Mouse (Mus musculus): ENCODE measurements around the gene Timd2.

DNA sequence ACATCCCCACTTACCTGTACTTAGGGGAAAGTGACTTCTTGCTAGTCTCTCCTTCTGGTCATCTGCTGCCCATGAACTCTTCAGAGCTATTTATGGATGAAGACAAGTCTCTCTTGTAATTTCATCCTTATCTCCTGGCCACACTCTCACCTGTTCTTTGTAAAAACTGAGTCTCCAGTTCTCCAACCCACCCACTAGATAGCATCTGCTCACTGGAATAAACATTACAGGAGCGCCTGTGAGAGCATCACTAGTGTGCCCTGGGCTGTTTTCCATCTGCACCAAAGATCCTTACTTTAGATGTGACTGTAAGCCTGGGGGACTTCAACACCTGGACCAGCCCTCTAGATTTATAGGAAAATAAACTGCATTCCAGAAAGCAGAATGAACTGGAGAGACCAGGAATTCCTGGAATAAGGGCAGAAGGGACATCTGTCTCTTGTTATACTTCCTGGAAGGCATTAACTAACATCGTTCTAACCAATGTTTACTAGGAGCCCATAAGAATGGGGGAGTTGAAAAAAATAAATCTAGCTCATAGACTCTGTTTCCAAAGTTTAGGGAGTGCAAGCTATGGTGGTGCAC, 77.6 kb downstream of the Timd2 start, which contains the start of gene Dppa1:
- no peak for TF ChIP-seq FLI1 (IDR thresholded peaks at IDR 0.05; ENCODE audit: low read length)
- TF ChIP-seq GATA1 (IDR thresholded peaks at IDR 0.05; ENCODE audit: borderline replicate concordance, low read length), result no peak
